Mouse (Mus musculus) kidney, postnatal 0 days (tissue): ENCODE results near the gene Gsdma3. TPM values are rescaled to one million over a fixed set of nuclear protein-coding genes. Genes with fewer than 3 reads are reported as not detected.
"Not testable (repeated sequence)": the region's sequence is repeated elsewhere in the genome, so short reads cannot be mapped to it uniquely, and the experiment has no call there.

Source experiments
- ATAC-seq: fragments of 200-750 bp; cut with Nextera tagmentation; replicated peaks from 2 replicates; pipeline ENCODE4 v1.8.0; 2017; ENCODE audit warnings: low read depth, moderate number of reproducible peaks, moderate TSS enrichment, moderate library complexity; ENCODE audit not compliant: low FRiP score
- DNase-seq: peaks from one replicate; pipeline ENCODE4 v3.0.0-alpha.2; 2016; ENCODE audit warnings: low spot score
- H3K27ac ChIP-seq: fragments of 300-500 bp; sonication (generic); 2 replicates; pipeline ENCODE4 v1.5.1; 2014; ENCODE audit warnings: mild to moderate bottlenecking
- H3K27me3 ChIP-seq: fragments of 300-500 bp; sonication (generic); 2 replicates; pipeline ENCODE4 v1.6.1; 2014; ENCODE audit warnings: low read length, mixed read lengths; ENCODE audit not compliant: insufficient read depth
- H3K36me3 ChIP-seq: fragments of 300-500 bp; sonication (generic); 2 replicates; pipeline ENCODE4 v1.6.1; 2014; ENCODE audit warnings: low read length, mixed read lengths; ENCODE audit not compliant: insufficient read depth
- H3K4me1 ChIP-seq: fragments of 300-500 bp; sonication (generic); replicated peaks from 2 replicates; pipeline ENCODE4 v1.6.1; 2014; ENCODE audit warnings: antibody characterized with exemption, low read length, mixed read lengths; ENCODE audit not compliant: insufficient read depth
- H3K4me2 ChIP-seq: fragments of 300-500 bp; sonication (generic); 2 replicates; pipeline ENCODE4 v1.6.1; 2014; ENCODE audit warnings: mild to moderate bottlenecking, low read length, moderate library complexity, mixed read lengths
- H3K4me3 ChIP-seq: fragments of 300-500 bp; sonication (generic); replicated peaks from 2 replicates; pipeline ENCODE4 v1.5.1; 2014; ENCODE audit warnings: low read depth, low read length
- H3K9ac ChIP-seq: fragments of 300-500 bp; sonication (generic); 2 replicates; pipeline ENCODE4 v1.6.1; 2014; ENCODE audit warnings: low read depth, low read length
- H3K9me3 ChIP-seq: fragments of 300-500 bp; sonication (generic); replicated peaks from 2 replicates; pipeline ENCODE4 v1.6.1; 2016; ENCODE audit warnings: low read length, inconsistent platforms, mixed read lengths
- CTCF ChIP-seq: IDR thresholded peaks from 2 replicates; pipeline ENCODE4 v1.5.1; 2016; ENCODE audit warnings: antibody characterized with exemption, low read depth, mild to moderate bottlenecking, moderate library complexity
- WGBS: fragments of 180-500 bp; shearing (Covaris S2); extraction: QIAGEN DNeasy Blood & Tissue Kit; methylation state at CpG from one replicate; pipeline ENCODE4 v1.1.7; 2014; 5-methylcytosine and 5-hydroxymethylcytosine counted together
- polyA plus RNA-seq: library from polyadenylated mRNA; unstranded; fragments of >200 nt; fragmentation: Nextera tagmentation; extraction: Ambion mirVana; gene quantifications from 2 replicates; pipeline ENCODE4 v1.2.1, GENCODE M21; 2015

Gene Gsdma3
- polyA plus RNA-seq, 1 experiment from 2014 or later: not detected

- Histone ChIP-seq H3K27ac (no peak overlapping the region), H3K4me1 (no peaks in the 10 kb centered on the region), H3K9ac (no peak overlapping the region), H3K4me3 (no peak overlapping the region), H3K9me3 (no peaks in the 10 kb centered on the region), H3K27me3 (no peaks in the 10 kb centered on the region), H3K36me3 (no peaks in the 10 kb centered on the region), H3K4me2 (no peak overlapping the region)
- WGBS: 99% methylated on average over 3 of the region's 3 CpGs
- TF ChIP-seq CTCF: no peak
- no peak for DNase-seq
- no peak for ATAC-seq
Measured at GRCm38 (mm10) chr11:98628706-98629105, 2.5 kb downstream of the Gsdma3 start.

- DNase-seq: no peak
- ATAC-seq: no peak
- no peak overlapping the region for H3K27ac ChIP-seq
- no peak overlapping the region for H3K4me3 ChIP-seq
- H3K9me3 ChIP-seq: no peaks in the 10 kb centered on the region
- no peak overlapping the region for H3K9ac ChIP-seq
- 88% methylated on average over 5 of the region's 5 CpGs for WGBS
- H3K4me2 ChIP-seq: no peak overlapping the region
- no peak for TF ChIP-seq CTCF
- H3K4me1 ChIP-seq: no peaks in the 10 kb centered on the region
- H3K27me3 ChIP-seq: no peaks in the 10 kb centered on the region
- H3K36me3 ChIP-seq: no peaks in the 10 kb centered on the region
Measured at GRCm38 (mm10) chr11:98630646-98631045, 4.5 kb downstream of the Gsdma3 start.

- peak; percentile 39 for DNase-seq
- peak; percentile 66 for TF ChIP-seq CTCF
- WGBS: 41% methylated on average over 10 of the region's 10 CpGs
Measured at GRCm38 (mm10) chr11:98635312-98635970, 9.3 kb downstream of the Gsdma3 start.

GRCm38 (mm10) chr11:98637501-98637900, 11.3 kb downstream of the Gsdma3 start:
- no peaks in the 10 kb centered on the region for H3K9me3 ChIP-seq
- ATAC-seq: no peak
- 90% methylated on average over 1 of the region's 1 CpGs for WGBS
- no peak overlapping the region for H3K4me2 ChIP-seq
- no peak overlapping the region for H3K9ac ChIP-seq
- H3K27ac ChIP-seq: no peak overlapping the region
- no peak overlapping the region for H3K4me3 ChIP-seq
- DNase-seq: no peak
- H3K4me1 ChIP-seq: no peaks in the 10 kb centered on the region
- H3K27me3 ChIP-seq: no peaks in the 10 kb centered on the region
- H3K36me3 ChIP-seq: no peaks in the 10 kb centered on the region
- no peak for TF ChIP-seq CTCF

More at GRCm38 (mm10) chr11:98635312-98635970, 9.3 kb downstream of the Gsdma3 start:
- H3K4me3 ChIP-seq, H3K4me2 ChIP-seq, H3K27me3 ChIP-seq, H3K4me1 ChIP-seq, H3K27ac ChIP-seq, H3K36me3 ChIP-seq, H3K9me3 ChIP-seq, H3K9ac ChIP-seq, ATAC-seq: not testable (repeated sequence)

GRCm38 (mm10) chr11:98640091-98640490, 13.9 kb downstream of the Gsdma3 start:
- no peak for TF ChIP-seq CTCF
- Histone ChIP-seq H3K36me3 (no peaks in the 10 kb centered on the region), H3K9me3 (no peaks in the 10 kb centered on the region), H3K4me1 (no peaks in the 10 kb centered on the region), H3K4me2 (no peak overlapping the region), H3K27ac (no peak overlapping the region), H3K4me3 (no peak overlapping the region), H3K27me3 (no peaks in the 10 kb centered on the region), H3K9ac (no peak overlapping the region)
- DNase-seq: no peak
- no peak for ATAC-seq
- WGBS: 66% methylated on average over 5 of the region's 5 CpGs

- H3K4me1 ChIP-seq: no peaks in the 10 kb centered on the region
- H3K4me2 ChIP-seq: no peak overlapping the region
- H3K36me3 ChIP-seq: no peaks in the 10 kb centered on the region
- H3K4me3 ChIP-seq: no peak overlapping the region
- no peak overlapping the region for H3K9ac ChIP-seq
- no peaks in the 10 kb centered on the region for H3K9me3 ChIP-seq
- no peak for TF ChIP-seq CTCF
- H3K27me3 ChIP-seq: no peaks in the 10 kb centered on the region
- H3K27ac ChIP-seq: no peak overlapping the region
- WGBS: 74% methylated on average over 3 of the region's 3 CpGs
- ATAC-seq: no peak
- no peak for DNase-seq
Measured at GRCm38 (mm10) chr11:98644757-98645156, 18.6 kb downstream of the Gsdma3 start.

GRCm38 (mm10) chr11:98645946-98646345, 19.8 kb downstream of the Gsdma3 start:
- ATAC-seq (no peak), DNase-seq (no peak)
- no peaks in the 10 kb centered on the region for H3K4me1 ChIP-seq
- no peaks in the 10 kb centered on the region for H3K9me3 ChIP-seq
- WGBS: 56% methylated on average over 2 of the region's 2 CpGs
- H3K27ac ChIP-seq: no peak overlapping the region
- H3K4me3 ChIP-seq: no peak overlapping the region
- H3K36me3 ChIP-seq: no peaks in the 10 kb centered on the region
- no peak for TF ChIP-seq CTCF
- H3K4me2 ChIP-seq: no peak overlapping the region
- H3K27me3 ChIP-seq: no peaks in the 10 kb centered on the region
- no peak overlapping the region for H3K9ac ChIP-seq
